Comparison of ENCODE assay signal across 11 mouse cellular contexts in the genomic region with DNA sequence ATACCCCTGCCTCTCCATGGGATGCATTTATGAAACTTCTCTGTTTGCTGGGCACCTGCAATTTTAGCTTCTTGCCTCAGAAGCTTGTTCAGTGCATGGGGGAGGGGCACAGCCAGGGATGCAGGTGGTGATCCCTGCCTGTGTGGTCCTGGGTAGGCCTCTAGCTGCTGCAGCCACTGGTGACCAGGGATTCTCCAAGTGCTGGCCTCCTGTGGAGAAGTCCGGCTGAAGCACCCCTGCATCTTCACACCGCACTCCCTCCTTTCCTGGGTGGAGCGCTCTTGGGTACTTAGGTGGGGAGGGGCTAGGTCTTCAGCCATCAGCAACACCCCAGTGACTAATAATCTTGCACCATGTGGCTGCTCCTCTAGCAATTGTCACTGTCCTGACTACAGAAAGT. TPM values are rescaled to one million over a fixed set of nuclear protein-coding genes. Genes with fewer than 3 reads are reported as not detected.
DNase-seq lines count a peak whose midpoint lies in the region; ATAC-seq lines count a peak whose summit lies in the region.
"Had no signal": no experiment of that assay in that cellular context is flagged by ENCODE, and none has a peak within 500 bp of the region (broad histone marks: within the 10 kb centered on the region; RNA-seq: fewer than 3 reads in every experiment).

No protein-coding gene starts in this region.

- no peaks in the 10 kb centered on the region for H3K36me3 ChIP-seq in heart, embryonic 15.5 days
- no peaks in the 10 kb centered on the region for H3K36me3 ChIP-seq in heart, embryonic 16.5 days (ENCODE audit: control insufficient read depth, insufficient read depth)
- H3K36me3 ChIP-seq in midbrain, embryonic 13.5 days, result no peaks in the 10 kb centered on the region
- H3K36me3 ChIP-seq: G1E had no signal

- peaks cover 64% of the 10 kb centered on the region for H3K27me3 ChIP-seq in heart, embryonic 15.5 days
- H3K27me3 ChIP-seq in heart, embryonic 16.5 days (ENCODE audit: control insufficient read depth, insufficient read depth, low read length), result peaks cover 29% of the 10 kb centered on the region
- H3K27me3 ChIP-seq in midbrain, embryonic 13.5 days, result peaks cover 43% of the 10 kb centered on the region

- peaks cover 24% of the 10 kb centered on the region for H3K4me1 ChIP-seq in heart, embryonic 15.5 days (replicated peaks)
- H3K4me1 ChIP-seq in heart, embryonic 16.5 days (ENCODE audit: control insufficient read depth, insufficient read depth, low read length), result peaks cover 8% of the 10 kb centered on the region
- peaks cover 28% of the 10 kb centered on the region for H3K4me1 ChIP-seq in midbrain, embryonic 13.5 days (replicated peaks)

- H3K27ac ChIP-seq in heart, embryonic 15.5 days, result no peak overlapping the region
- no peak overlapping the region for H3K27ac ChIP-seq in heart, embryonic 16.5 days (ENCODE audit: low read length)
- H3K27ac ChIP-seq in midbrain, embryonic 13.5 days, result peak overlapping the region; percentile 65

- peak overlapping the region; percentile 55 for H3K9ac ChIP-seq in heart, embryonic 15.5 days
- peak overlapping the region; percentile 67 for H3K9ac ChIP-seq in heart, embryonic 16.5 days (ENCODE audit: low read length)
- peak overlapping the region; percentile 74 for H3K9ac ChIP-seq in midbrain, embryonic 13.5 days (replicated peaks)

- no peaks in the 10 kb centered on the region for H3K9me3 ChIP-seq in heart, embryonic 15.5 days (replicated peaks)
- no peaks in the 10 kb centered on the region for H3K9me3 ChIP-seq in heart, embryonic 16.5 days (replicated peaks; ENCODE audit: control insufficient read depth, low read length)
- no peaks in the 10 kb centered on the region for H3K9me3 ChIP-seq in midbrain, embryonic 13.5 days

- peak overlapping the region; percentile 97 for H3K4me2 ChIP-seq in heart, embryonic 15.5 days
- peak overlapping the region; percentile 78 for H3K4me2 ChIP-seq in heart, embryonic 16.5 days (ENCODE audit: low read depth, low read length)
- peak overlapping the region; percentile 82 for H3K4me2 ChIP-seq in midbrain, embryonic 13.5 days (replicated peaks)

- WGBS in heart, embryonic 15.5 days, result 19% methylated on average over 3 of the region's 3 CpGs
- WGBS in heart, embryonic 16.5 days, result 19% methylated on average over 3 of the region's 3 CpGs
- WGBS in midbrain, embryonic 13.5 days, result 27% methylated on average over 3 of the region's 3 CpGs

- no peak for DNase-seq in heart, adult 18-20 months
- DNase-seq in cerebellum, adult 8-10 months, result peak; percentile 66
- no peak for DNase-seq in urinary bladder, postnatal 10 days (ENCODE audit: low spot score)
- no peak for DNase-seq in spleen, postnatal 4 days (ENCODE audit: low spot score in 2 of 2)
- DNase-seq in gastrocnemius, postnatal 25 days, result no peak

- H3K4me3 ChIP-seq in heart, embryonic 15.5 days, result peak overlapping the region; percentile 59
- peak overlapping the region; percentile 60 for H3K4me3 ChIP-seq in heart, embryonic 16.5 days (ENCODE audit: low read length)
- H3K4me3 ChIP-seq in midbrain, embryonic 13.5 days (replicated peaks), result peak overlapping the region; percentile 55

- ATAC-seq in heart, embryonic 15.5 days (replicated peaks; ENCODE audit: insufficient number of reproducible peaks, insufficient read depth, low FRiP score, low read depth), result no peak
- no peak; the same call in 1 of the 2 replicates for ATAC-seq in heart, embryonic 16.5 days (replicated peaks; ENCODE audit: extremely low read depth, insufficient read depth, low FRiP score)
- ATAC-seq in midbrain, embryonic 13.5 days, result peak; percentile 32

RNA-seq across cellular contexts. Expression of a gene that starts 1.2 kb away (rescaled TPM):
- 1.4 and 2.1 TPM in 2 replicates for polyA plus RNA-seq in heart, embryonic 15.5 days (2015; fragmentation: Nextera tagmentation; extraction: Ambion mirVana)
- 1 to 10 TPM; 2.4 to 3.6 TPM for total RNA-seq in heart, adult 18-20 months (2021)
- polyA plus RNA-seq in heart, embryonic 16.5 days (2015; fragmentation: Nextera tagmentation; extraction: Ambion mirVana), result 1.1 and 1.9 TPM in 2 replicates
- polyA plus RNA-seq in midbrain, embryonic 13.5 days (2015; fragmentation: Nextera tagmentation; extraction: Ambion mirVana), result 12.5 and 12.7 TPM in 2 replicates
- total RNA-seq in gastrocnemius, postnatal 25 days (2021), result 1 to 10 TPM; 3.5 to 7.9 TPM
- polyA plus RNA-seq: G1E had no signal

RNA-seq across cellular contexts. Expression of a gene that starts 42.8 kb away (rescaled TPM):
- polyA plus RNA-seq in heart, embryonic 15.5 days (2015; fragmentation: Nextera tagmentation; extraction: Ambion mirVana), result not detected in 2 replicates
- total RNA-seq in heart, adult 18-20 months (2021), result not detected
- not detected in 2 replicates for polyA plus RNA-seq in heart, embryonic 16.5 days (2015; fragmentation: Nextera tagmentation; extraction: Ambion mirVana)
- not detected in 2 replicates for polyA plus RNA-seq in midbrain, embryonic 13.5 days (2015; fragmentation: Nextera tagmentation; extraction: Ambion mirVana)
- not detected for total RNA-seq in gastrocnemius, postnatal 25 days (2021)
- total RNA-seq: G1E had no signal
- polyA plus RNA-seq: G1E; liver, embryonic 16.5 days; thymus, postnatal 0 days had no signal
